Mouse (Mus musculus) CH12.LX (cell line): ENCODE data around the gene Capn3. TPM values are rescaled to one million over a fixed set of nuclear protein-coding genes. Genes with fewer than 3 reads are reported as not detected.

Experiments used
- DNase-seq: peaks from one replicate; pipeline ENCODE4 v3.0.0-alpha.2; 2013; ENCODE audit errors: extremely low read depth
- H3K27ac ChIP-seq: 2 replicates; pipeline ENCODE4 v1.5.1; 2012; ENCODE audit warnings: low read depth, mild to moderate bottlenecking, control low read depth, moderate library complexity; ENCODE audit not compliant: insufficient read depth
- H3K27me3 ChIP-seq: replicated peaks from 2 replicates; pipeline ENCODE3; 2012; ENCODE audit warnings: inconsistent platforms
- H3K36me3 ChIP-seq, 2 experiments: replicated peaks in 1 of 2; 2 replicates each; pipeline versions ENCODE3 to v1.6.1; 2012; ENCODE audit warnings: inconsistent platforms in 1 of 2, low read length in 1 of 2, mild to moderate bottlenecking in 1 of 2, mixed read lengths in 1 of 2, moderate library complexity in 1 of 2; ENCODE audit not compliant: control insufficient read depth in 1 of 2, insufficient read depth in 1 of 2
- H3K4me1 ChIP-seq, 2 experiments: 2 replicates each; pipeline ENCODE4 v1.6.1; 2012; ENCODE audit warnings: inconsistent platforms in 1 of 2, moderate library complexity in 1 of 2; ENCODE audit not compliant: insufficient read depth in 2 of 2, control insufficient read depth in 1 of 2
- H3K4me2 ChIP-seq: 2 replicates; pipeline ENCODE4 v1.6.1; 2012; ENCODE audit warnings: low read depth, mild to moderate bottlenecking, control low read depth; ENCODE audit not compliant: poor library complexity, insufficient read depth, severe bottlenecking
- H3K4me3 ChIP-seq, 3 experiments: fragments of 150-350 bp in 1 of 3; sonication (generic) in 1 of 3; replicated peaks in 1 of 3; 2 replicates each; pipeline versions ENCODE3 to v1.5.1; 2011 to 2012; ENCODE audit warnings: low read depth in 2 of 3, low read length in 2 of 3, mild to moderate bottlenecking in 2 of 3, moderate library complexity in 2 of 3, control low read depth in 1 of 3, improper control_type of control experiment in 1 of 3, inconsistent platforms in 1 of 3, mixed read lengths in 1 of 3; ENCODE audit not compliant: poor library complexity in 1 of 3
- H3K79me2 ChIP-seq: replicated peaks from 2 replicates; pipeline ENCODE4 v1.6.1; 2012; ENCODE audit warnings: mild to moderate bottlenecking, moderate library complexity; ENCODE audit not compliant: control insufficient read depth, poor library complexity, insufficient read depth, severe bottlenecking; ENCODE audit errors: extremely low read depth
- H3K9ac ChIP-seq: 2 replicates; pipeline ENCODE4 v1.6.1; 2012; ENCODE audit warnings: low read depth, mild to moderate bottlenecking, control low read depth, moderate library complexity; ENCODE audit not compliant: insufficient read depth
- H3K9me3 ChIP-seq: replicated peaks from 2 replicates; pipeline ENCODE3; 2012; ENCODE audit warnings: low read length, inconsistent platforms, mixed read lengths
- BHLHE40 ChIP-seq: IDR thresholded peaks from 2 replicates; pipeline ENCODE4 v1.6.1; 2011; ENCODE audit warnings: mild to moderate bottlenecking, low read depth, low read length, improper control_type of control experiment
- CTCF ChIP-seq, 2 experiments: IDR thresholded peaks in 1 of 2; conservative IDR thresholded peaks in 1 of 2; 2 replicates each; pipeline ENCODE4 v1.5.1; 2011 to 2012; ENCODE audit warnings: low read depth in 2 of 2, low read length in 2 of 2, improper control_type of control experiment in 1 of 2, inconsistent platforms in 1 of 2, mild to moderate bottlenecking in 1 of 2, moderate library complexity in 1 of 2
- ELF1 ChIP-seq: IDR thresholded peaks from 2 replicates; pipeline ENCODE4 v1.6.1; 2014; ENCODE audit warnings: low read depth, mild to moderate bottlenecking, inconsistent platforms, low read length, improper control_type of control experiment
- GABPA ChIP-seq: IDR thresholded peaks from 2 replicates; pipeline ENCODE4 v1.6.1; 2012; ENCODE audit warnings: low read depth, low read length, improper control_type of control experiment, inconsistent platforms; ENCODE audit not compliant: insufficient replicate concordance
- HCFC1 ChIP-seq: IDR thresholded peaks from 2 replicates; pipeline ENCODE4 v1.6.1; 2012; ENCODE audit warnings: low read depth, mild to moderate bottlenecking, inconsistent platforms, low read length, improper control_type of control experiment
- MAX ChIP-seq: IDR thresholded peaks from 2 replicates; pipeline ENCODE4 v1.6.1; 2011; ENCODE audit warnings: low read length, improper control_type of control experiment
- MEF2A ChIP-seq: IDR thresholded peaks from 2 replicates; pipeline ENCODE4 v1.6.1; 2014; ENCODE audit warnings: low read depth, mild to moderate bottlenecking, inconsistent platforms, low read length, improper control_type of control experiment, borderline replicate concordance
- MXI1 ChIP-seq: IDR thresholded peaks from 2 replicates; pipeline ENCODE4 v1.6.1; 2011; ENCODE audit warnings: mild to moderate bottlenecking, low read depth, low read length, improper control_type of control experiment
- MYC ChIP-seq: IDR thresholded peaks from 2 replicates; pipeline ENCODE4 v1.6.1; 2011; ENCODE audit warnings: low read depth, mild to moderate bottlenecking, improper control_type of control experiment, low read length
- NELFE ChIP-seq: IDR thresholded peaks from 2 replicates; pipeline ENCODE4 v1.6.1; 2011; ENCODE audit warnings: low read depth, low read length, improper control_type of control experiment
- PAX5 ChIP-seq: IDR thresholded peaks from 2 replicates; pipeline ENCODE4 v1.6.1; 2012; ENCODE audit warnings: low read length, inconsistent platforms, mixed read lengths
- RAD21 ChIP-seq: IDR thresholded peaks from 2 replicates; pipeline ENCODE4 v1.6.1; 2011; ENCODE audit warnings: low read depth, mild to moderate bottlenecking, low read length, improper control_type of control experiment, moderate library complexity
- RCOR1 ChIP-seq: conservative IDR thresholded peaks from 2 replicates; pipeline ENCODE4 v1.6.1; 2012; ENCODE audit warnings: low read depth, mild to moderate bottlenecking, inconsistent platforms, low read length, improper control_type of control experiment
- SIN3A ChIP-seq: IDR thresholded peaks from 2 replicates; pipeline ENCODE4 v1.6.1; 2012; ENCODE audit warnings: low read length, improper control_type of control experiment, inconsistent platforms
- SMC3 ChIP-seq: IDR thresholded peaks from 2 replicates; pipeline ENCODE4 v1.6.1; 2011; ENCODE audit warnings: low read depth, low read length, improper control_type of control experiment
- TBP ChIP-seq: conservative IDR thresholded peaks from 2 replicates; pipeline ENCODE4 v1.6.1; 2011; ENCODE audit warnings: low read depth, low read length, improper control_type of control experiment
- ZC3H11A ChIP-seq: IDR thresholded peaks from 2 replicates; pipeline ENCODE4 v1.6.1; 2012; ENCODE audit warnings: low read depth, mild to moderate bottlenecking, inconsistent platforms, low read length, improper control_type of control experiment
- ZKSCAN1 ChIP-seq: IDR thresholded peaks from 2 replicates; pipeline ENCODE4 v1.6.1; 2012; ENCODE audit warnings: low read depth, inconsistent platforms, low read length, improper control_type of control experiment, borderline replicate concordance
- dilution Hi-C: fragments of 300-500 bp; cut with MboI; formaldehyde crosslinking; loops from 2 replicates; pipeline ENCODE4 v1.14.3; 2020; ENCODE audit warnings: low sequenced_read_pairs; ENCODE audit not compliant: extremely low pct_unique_long_range_greater_than_20kb, extremely low pct_ligation_motif_present
- in situ Hi-C: fragments of 300-500 bp; cut with MboI; formaldehyde crosslinking; loops from 3 replicates; pipeline ENCODE4 v1.14.3; 2019; ENCODE audit warnings: low sequenced_read_pairs, low pct_ligation_motif_present, low pct_unique_long_range_greater_than_20kb, mixed read lengths
- polyA plus RNA-seq: library from polyadenylated mRNA; unstranded; fragments of >175 nt; gene quantifications from 2 replicates; pipeline ENCODE4 v1.2.1, GENCODE M21; 2012; ENCODE audit warnings: low read depth; ENCODE audit not compliant: insufficient read length
- total RNA-seq, 2 experiments: library from RNA; depleted of rRNA; stranded (reverse); fragments of 300-350 nt in 1 of 2; fragments of >200 nt in 1 of 2; gene quantifications; 2 replicates each; pipeline ENCODE4 v1.2.3; 2012 to 2014

The Capn3 gene
- total and polyA plus RNA-seq, 3 experiments, result 3.2 to 7.4 (median 7.2) TPM

DNA sequence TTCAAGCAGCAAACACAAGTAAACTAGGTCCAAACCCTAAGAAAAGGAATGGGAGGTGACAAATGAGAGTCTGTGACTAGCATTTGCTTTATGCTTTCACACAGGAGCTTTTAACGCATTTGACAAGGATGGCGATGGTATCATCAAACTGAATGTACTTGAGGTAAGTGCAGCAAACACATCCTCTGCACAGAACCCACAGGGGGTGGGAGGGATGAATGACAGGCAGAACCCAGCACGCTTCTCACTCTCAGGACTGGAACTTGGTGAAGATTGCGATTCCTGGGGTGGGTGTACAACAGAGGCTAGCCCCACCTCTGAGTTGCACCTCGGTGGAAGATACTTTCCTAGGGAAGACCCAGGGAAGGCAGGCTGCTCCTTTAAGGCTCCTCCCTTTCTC lies 48.2 kb downstream of the Capn3 start:
- in situ Hi-C loops, result no loop called here
- no peak overlapping the region for H3K4me3 ChIP-seq
- no peak for DNase-seq
- no peak overlapping the region for H3K27ac ChIP-seq
- H3K36me3 ChIP-seq, result peaks cover 24 to 55% of the 10 kb centered on the region in 2 experiments
- no peak overlapping the region for H3K4me2 ChIP-seq
- no peak for TF ChIP-seq ZC3H11A
- no peak for TF ChIP-seq ELF1
- TF ChIP-seq MEF2A, result no peak
- TF ChIP-seq SMC3, result no peak
- no peak for TF ChIP-seq TBP
- no peak for TF ChIP-seq ZKSCAN1
- TF ChIP-seq MAX, result no peak
- no peak for TF ChIP-seq CTCF (conservative IDR thresholded peaks at IDR 0.05 in 1 of 2, IDR thresholded peaks at IDR 0.05 in 1 of 2; ENCODE audit: low read depth in 2 of 2, low read length in 2 of 2)
- TF ChIP-seq, all 38 proteins: peak for 0
- Histone ChIP-seq H3K27me3 (no peaks in the 10 kb centered on the region), H3K9me3 (no peaks in the 10 kb centered on the region), H3K4me1 (peaks cover 29 to 60% of the 10 kb centered on the region in 2 experiments), H3K9ac (no peak overlapping the region), H3K79me2 (no peaks in the 10 kb centered on the region)
- dilution Hi-C loops, result no loop called here

- Histone ChIP-seq H3K4me2 (no peak overlapping the region), H3K9me3 (no peaks in the 10 kb centered on the region), H3K27ac (no peak overlapping the region)
- TF ChIP-seq RAD21 (no peak), NELFE (no peak), MXI1 (no peak), HCFC1 (no peak), RCOR1 (no peak), GABPA (no peak), PAX5 (no peak), MYC (no peak), ELF1 (no peak), SIN3A (no peak), BHLHE40 (no peak), MEF2A (no peak)
- TF ChIP-seq, all 38 proteins: peak for 0
- H3K4me1 ChIP-seq, result no peaks in the 10 kb centered on the region
- H3K4me3 ChIP-seq, result no peak overlapping the region
- H3K27me3 ChIP-seq, result no peaks in the 10 kb centered on the region
- in situ Hi-C loops, result no loop called here
- DNase-seq, result no peak
- peaks cover 67 to 94% of the 10 kb centered on the region in 2 experiments for H3K36me3 ChIP-seq
- dilution Hi-C loops, result no loop called here
- H3K79me2 ChIP-seq, result 0 out of 2 replicates have a peak, but pooled peaks cover 2% of the 10 kb centered on the region
- no peak overlapping the region for H3K9ac ChIP-seq
These were observed 58.4 kb downstream of the Capn3 start for GRCm38 (mm10) chr2:120514181-120514580.
